Mouse (Mus musculus) C2C12 (cell line): Measurements from ENCODE around the gene Tmem100. TPM values are rescaled to one million over a fixed set of nuclear protein-coding genes. Genes with fewer than 3 reads are reported as not detected.

Source experiments
- H3K27me3 ChIP-seq: one replicate; pipeline ENCODE4 v1.6.1; 2011; ENCODE audit not compliant: control insufficient read depth, insufficient read depth, insufficient read length
- H3K36me3 ChIP-seq: one replicate; pipeline ENCODE4 v1.6.1; 2011; ENCODE audit not compliant: control insufficient read depth, insufficient read depth
- H3K4me3 ChIP-seq: one replicate; pipeline ENCODE4 v1.5.1; 2011; ENCODE audit warnings: mild to moderate bottlenecking, control low read depth; ENCODE audit not compliant: poor library complexity, insufficient read depth, severe bottlenecking
- H3K79me2 ChIP-seq: one replicate; pipeline ENCODE4 v1.6.1; 2011; ENCODE audit not compliant: control insufficient read depth, insufficient read depth
- H3K79me3 ChIP-seq: one replicate; pipeline ENCODE4 v1.6.1; 2011; ENCODE audit warnings: low read depth, control low read depth
- H3ac ChIP-seq: one replicate; pipeline ENCODE3; 2011; ENCODE audit warnings: low read depth; ENCODE audit not compliant: control insufficient read depth, insufficient read length
- CEBPB ChIP-seq: IDR thresholded peaks from one replicate; pipeline ENCODE4 v1.6.1; 2011; ENCODE audit warnings: low read depth, mild to moderate bottlenecking, control low read depth, moderate library complexity
- CTCF ChIP-seq: IDR thresholded peaks from one replicate; pipeline ENCODE4 v1.5.1; 2011; ENCODE audit not compliant: control insufficient read depth, insufficient read depth, insufficient read length
- FOSL1 ChIP-seq: IDR thresholded peaks from one replicate; pipeline ENCODE4 v1.8.0; 2011; ENCODE audit warnings: mild to moderate bottlenecking, low read length; ENCODE audit not compliant: poor library complexity, insufficient read depth, severe bottlenecking
- MAX ChIP-seq: IDR thresholded peaks from one replicate; pipeline ENCODE4 v1.6.1; 2011; ENCODE audit warnings: mild to moderate bottlenecking, control low read depth
- MYOD1 ChIP-seq: IDR thresholded peaks from one replicate; pipeline ENCODE4 v1.6.1; 2011; ENCODE audit warnings: low read depth; ENCODE audit not compliant: control insufficient read depth, insufficient read length
- MYOG ChIP-seq: IDR thresholded peaks from one replicate; pipeline ENCODE4 v1.6.1; 2011; ENCODE audit not compliant: control insufficient read depth, insufficient read length; ENCODE audit errors: extremely low read depth
- USF1 ChIP-seq: IDR thresholded peaks from one replicate; pipeline ENCODE4 v1.6.1; 2011; ENCODE audit warnings: low read depth, mild to moderate bottlenecking, control low read depth, moderate library complexity
- polyA plus RNA-seq: library from polyadenylated mRNA; unstranded; fragments of >200 nt; fragmentation: generic; extraction: Trizol; gene quantifications from one replicate; pipeline ENCODE4 v1.2.1, GENCODE M21; 2012; ENCODE audit warnings: missing spikeins

Tmem100 gene
- polyA plus RNA-seq, 1 experiment, result not detected

DNA sequence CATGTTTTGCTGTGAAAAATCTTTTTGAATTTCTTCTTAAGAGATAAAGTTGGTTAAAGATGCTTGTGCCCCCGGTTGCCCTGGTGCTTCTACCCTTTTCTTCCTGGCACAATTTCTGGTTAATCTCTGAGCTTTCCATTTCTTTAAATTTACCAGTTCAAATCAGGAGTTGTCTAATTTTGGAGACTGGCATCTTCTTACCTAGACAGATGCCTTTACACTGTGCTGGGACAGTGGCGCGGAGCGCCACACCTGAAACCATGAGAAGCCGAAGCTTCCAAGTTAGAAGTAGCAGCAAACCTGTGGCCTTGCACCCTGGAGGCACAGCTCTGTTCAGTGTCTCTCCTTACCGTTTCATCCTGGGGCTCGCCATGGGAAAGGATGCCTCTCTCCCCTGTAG is 928 bp downstream of the Tmem100 start:
- Histone ChIP-seq H3K79me2 (no peaks in the 10 kb centered on the region), H3K4me3 (no peak overlapping the region), H3ac (no peak overlapping the region), H3K36me3 (no peaks in the 10 kb centered on the region), H3K27me3 (no peaks in the 10 kb centered on the region), H3K79me3 (no peaks in the 10 kb centered on the region)
- TF ChIP-seq MYOD1, result no peak
- TF ChIP-seq FOSL1, result no peak
- no peak for TF ChIP-seq MYOG
- no peak for TF ChIP-seq CTCF
- TF ChIP-seq MAX, result no peak
- TF ChIP-seq USF1, result no peak
- TF ChIP-seq CEBPB, result no peak

DNA sequence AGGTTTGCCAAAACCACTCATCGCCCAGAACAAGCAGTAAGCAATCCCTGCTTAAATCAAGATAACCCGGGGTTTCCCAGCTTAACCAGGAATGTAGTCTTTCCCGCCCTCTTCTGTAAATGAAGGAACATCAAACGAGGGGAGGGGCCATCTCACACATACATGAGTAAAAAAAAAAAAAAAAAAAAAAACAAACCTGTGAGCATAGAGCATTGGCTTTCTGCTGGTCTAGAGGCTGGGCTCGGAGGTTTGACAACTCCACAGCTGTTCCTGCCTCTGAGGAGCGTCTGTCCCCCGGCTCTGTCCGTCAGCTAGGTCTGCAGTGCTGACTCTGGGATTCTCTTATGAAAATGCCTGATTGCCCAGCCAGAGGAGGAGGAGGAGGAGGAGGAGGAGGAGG is 2.7 kb downstream of the Tmem100 start:
- Histone ChIP-seq H3K27me3 (no peaks in the 10 kb centered on the region), H3K79me3 (no peaks in the 10 kb centered on the region), H3ac (no peak overlapping the region), H3K4me3 (no peak overlapping the region), H3K36me3 (no peaks in the 10 kb centered on the region), H3K79me2 (no peaks in the 10 kb centered on the region)
- no peak for TF ChIP-seq USF1
- TF ChIP-seq CEBPB, result no peak
- no peak for TF ChIP-seq MYOG
- TF ChIP-seq CTCF, result no peak
- no peak for TF ChIP-seq FOSL1
- TF ChIP-seq MYOD1, result no peak

GRCm38 (mm10) chr11:90033442-90033841 is 3.3 kb downstream of the Tmem100 start:
- Histone ChIP-seq H3K36me3 (no peaks in the 10 kb centered on the region), H3K4me3 (no peak overlapping the region), H3K79me3 (no peaks in the 10 kb centered on the region), H3K79me2 (no peaks in the 10 kb centered on the region), H3ac (no peak overlapping the region), H3K27me3 (no peaks in the 10 kb centered on the region)
- TF ChIP-seq CTCF (no peak), MYOG (no peak), MAX (no peak), MYOD1 (no peak), USF1 (no peak)

- Histone ChIP-seq H3K79me3 (no peaks in the 10 kb centered on the region), H3K27me3 (no peaks in the 10 kb centered on the region), H3K4me3 (no peak overlapping the region), H3K36me3 (no peaks in the 10 kb centered on the region), H3ac (no peak overlapping the region), H3K79me2 (no peaks in the 10 kb centered on the region)
- TF ChIP-seq CEBPB (no peak), MYOG (no peak), MAX (no peak), USF1 (no peak), MYOD1 (no peak), FOSL1 (no peak), CTCF (no peak)
Measured at GRCm38 (mm10) chr11:90034646-90035045, 4.5 kb downstream of the Tmem100 start.

GRCm38 (mm10) chr11:90035532-90035931 is 5.4 kb downstream of the Tmem100 start:
- no peak for TF ChIP-seq MAX
- no peak for TF ChIP-seq MYOG
- TF ChIP-seq CEBPB, result no peak
- no peak for TF ChIP-seq FOSL1
- no peak for TF ChIP-seq CTCF
- no peak for TF ChIP-seq MYOD1
- no peak for TF ChIP-seq USF1
- H3K27me3 ChIP-seq, result no peaks in the 10 kb centered on the region
- no peaks in the 10 kb centered on the region for H3K79me3 ChIP-seq
- H3ac ChIP-seq, result no peak overlapping the region
- no peaks in the 10 kb centered on the region for H3K79me2 ChIP-seq
- H3K4me3 ChIP-seq, result no peak overlapping the region
- H3K36me3 ChIP-seq, result no peaks in the 10 kb centered on the region

GRCm38 (mm10) chr11:90036416-90036815 is 6.3 kb downstream of the Tmem100 start:
- TF ChIP-seq CTCF (no peak), MYOG (no peak), MYOD1 (no peak), CEBPB (no peak), FOSL1 (no peak)
- H3K27me3 ChIP-seq, result no peaks in the 10 kb centered on the region
- no peak overlapping the region for H3ac ChIP-seq
- no peak overlapping the region for H3K4me3 ChIP-seq
- H3K36me3 ChIP-seq, result no peaks in the 10 kb centered on the region
- H3K79me3 ChIP-seq, result no peaks in the 10 kb centered on the region
- no peaks in the 10 kb centered on the region for H3K79me2 ChIP-seq
